Mouse (Mus musculus) c-Kit-negative CD71-positive TER-119-positive erythroid progenitor cells, embryonic 14.5 days (primary cell): ENCODE results near the gene Ptgr1.

Source experiments
- DNase-seq: peaks from one replicate; pipeline ENCODE4 v3.0.0-alpha.2; 2013; ENCODE audit warnings: low read depth, low spot score

Ptgr1 gene

DNA sequence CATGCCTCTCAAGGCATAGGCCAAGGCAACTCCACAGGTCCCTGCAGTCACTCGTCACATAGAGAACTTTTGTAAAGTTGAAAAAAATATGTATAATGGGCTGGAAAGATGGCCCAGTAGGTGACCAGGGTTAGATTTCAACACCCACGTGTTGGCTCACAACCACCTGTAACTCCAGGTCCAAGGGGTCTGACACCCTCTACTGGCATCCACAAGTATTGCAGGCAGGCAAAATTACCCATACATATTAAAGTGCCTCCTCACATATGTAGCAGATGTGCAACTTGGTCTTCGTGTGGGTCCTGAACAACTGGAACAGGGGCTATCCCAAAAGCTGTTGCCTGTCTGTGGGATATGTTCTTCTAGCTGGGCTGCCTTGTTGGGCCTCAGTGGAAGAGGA is 59.3 kb downstream of the Ptgr1 start:
- no peak for DNase-seq

DNA sequence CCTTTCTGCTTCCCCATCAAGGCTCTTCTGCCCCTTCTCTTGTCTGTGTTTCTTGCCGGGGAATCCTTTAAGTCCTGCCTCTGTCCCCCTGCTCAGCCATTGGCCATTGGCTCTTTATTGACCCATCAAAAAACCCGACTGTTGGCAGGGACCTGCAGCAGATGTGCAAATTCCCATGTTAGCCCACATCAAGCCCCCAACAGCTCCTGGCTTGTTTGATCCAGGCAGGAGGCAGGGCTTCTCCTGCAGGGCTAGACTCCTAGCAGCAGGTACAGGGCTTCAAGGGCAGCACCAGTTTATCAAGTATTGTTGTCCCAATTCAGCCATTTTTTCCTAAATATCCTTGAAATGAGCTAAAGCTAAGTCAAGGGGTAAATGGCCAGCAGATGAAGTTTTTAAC is 60.8 kb downstream of the Ptgr1 start:
- no peak for DNase-seq

DNA sequence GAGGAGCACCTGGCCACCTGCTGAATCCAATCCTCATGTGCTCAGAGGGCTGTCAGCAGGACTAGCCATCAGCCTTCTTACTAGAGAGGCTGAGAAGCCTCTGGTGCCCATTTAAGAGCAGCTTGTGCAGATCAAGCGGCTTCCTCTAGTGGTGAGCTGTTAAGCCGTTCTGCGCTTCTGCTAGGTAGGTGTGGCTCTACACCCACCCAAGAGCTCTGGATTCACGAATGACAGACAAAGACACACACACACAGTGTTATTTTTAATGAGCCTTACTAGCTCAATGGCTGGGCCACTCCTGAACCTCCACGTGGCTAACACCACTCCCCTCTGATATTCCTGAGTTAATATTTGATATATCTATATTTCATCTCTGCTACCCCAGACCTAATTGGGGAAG is 61.3 kb downstream of the Ptgr1 start:
- no peak for DNase-seq

DNA sequence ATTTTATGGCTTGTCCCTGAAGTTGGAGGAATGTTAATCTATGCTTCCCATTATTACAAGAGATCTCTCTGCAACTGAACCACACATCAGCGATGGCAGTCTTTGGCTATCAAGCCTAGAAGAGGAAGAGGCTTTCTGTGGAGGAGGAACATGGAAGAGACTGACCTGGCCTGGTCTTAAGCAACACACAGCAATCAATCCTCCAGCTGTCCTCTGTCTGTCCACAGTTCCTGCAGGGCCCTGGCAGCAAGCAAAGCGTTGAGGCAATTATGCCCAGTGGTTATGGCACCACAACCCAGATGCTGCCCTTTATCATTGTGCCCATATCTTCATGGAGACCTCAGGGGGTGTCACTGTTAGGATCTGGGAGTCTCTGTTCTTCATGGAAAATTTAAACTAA is 63.0 kb downstream of the Ptgr1 start:
- DNase-seq, result no peak
